Mouse (Mus musculus) erythroid progenitor cell, adult 5-6 weeks (primary cell): ENCODE results near the gene Wdtc1. TPM values are rescaled to one million over a fixed set of nuclear protein-coding genes. Genes with fewer than 3 reads are reported as not detected.

Experiments
- ATAC-seq: replicated peaks from 2 replicates; pipeline ENCODE4 v1.8.0; 2016; ENCODE audit warnings: moderate number of reproducible peaks, mild to moderate bottlenecking, moderate TSS enrichment, inconsistent platforms; ENCODE audit not compliant: poor library complexity, low FRiP score, severe bottlenecking
- total RNA-seq, 2 experiments: library from RNA; stranded (forward) in 1 of 2; stranded (reverse) in 1 of 2; fragments of 150-400 nt in 1 of 2; fragments of 186-747, 209-891 nt in 1 of 2; gene quantifications; 2 replicates each; pipeline versions ENCODE4 v1.2.3 to v1.2.4; 2015 to 2017; ENCODE audit warnings: low replicate concordance in 2 of 2

The Wdtc1 gene
- total RNA-seq, 2 experiments from 2014 or later = 9.0 to 28.5 TPM

GRCm38 (mm10) chr4:133378236-133379045 is 25.2 kb upstream of the Wdtc1 start:
- ATAC-seq = peak; percentile 85

- no peak for ATAC-seq
These were observed 22.7 kb upstream of the Wdtc1 start for GRCm38 (mm10) chr4:133375812-133376577.

GRCm38 (mm10) chr4:133374011-133374410 is 20.7 kb upstream of the Wdtc1 start:
- no peak for ATAC-seq

- no peak for ATAC-seq
These were observed 19.0 kb upstream of the Wdtc1 start for GRCm38 (mm10) chr4:133372278-133372665.

- ATAC-seq = no peak
These were observed 18.5 kb upstream of the Wdtc1 start for GRCm38 (mm10) chr4:133371621-133372277.

GRCm38 (mm10) chr4:133370298-133371274 is 17.3 kb upstream of the Wdtc1 start:
- ATAC-seq = 0 out of 2 replicates have a peak, but pooled peaks have one; percentile 43

- ATAC-seq = peak; percentile 89
These were observed 16.4 kb upstream of the Wdtc1 start, which contains the start of gene Slc9a1 for GRCm38 (mm10) chr4:133369553-133370297. Gene Slc9a1 (plus strand): TSS chr4:133369706.

- no peak for ATAC-seq
These were observed 1.4 kb upstream of the Wdtc1 start for GRCm38 (mm10) chr4:133354641-133355040.

GRCm38 (mm10) chr4:133352797-133353196 is 484 bp downstream of the Wdtc1 start:
- ATAC-seq = no peak

GRCm38 (mm10) chr4:133348051-133348775 is 5.1 kb downstream of the Wdtc1 start:
- ATAC-seq = no peak

- no peak for ATAC-seq
These were observed 5.7 kb downstream of the Wdtc1 start for GRCm38 (mm10) chr4:133347624-133348023.

- no peak for ATAC-seq
These were observed 6.7 kb downstream of the Wdtc1 start for GRCm38 (mm10) chr4:133346577-133346976.

- ATAC-seq = no peak
These were observed 7.6 kb downstream of the Wdtc1 start for GRCm38 (mm10) chr4:133345702-133346101.

GRCm38 (mm10) chr4:133344112-133344511 is 9.2 kb downstream of the Wdtc1 start:
- no peak for ATAC-seq

GRCm38 (mm10) chr4:133340217-133340616 is 13.1 kb downstream of the Wdtc1 start:
- no peak for ATAC-seq

GRCm38 (mm10) chr4:133339148-133339749 is 14.0 kb downstream of the Wdtc1 start:
- ATAC-seq = peak; percentile 93

- no peak for ATAC-seq
These were observed 14.7 kb downstream of the Wdtc1 start for GRCm38 (mm10) chr4:133338521-133339095.
